Mouse (Mus musculus) intestine, embryonic 16.5 days (tissue): ENCODE data around the gene Scyl2. TPM values are rescaled to one million over a fixed set of nuclear protein-coding genes. Genes with fewer than 3 reads are reported as not detected.

Experiments used
- ATAC-seq: fragments of 200-750 bp; cut with Nextera tagmentation; 2 replicates; pipeline ENCODE4 v1.8.0; 2017; ENCODE audit warnings: moderate TSS enrichment, moderate library complexity
- H3K27ac ChIP-seq: fragments of 300-500 bp; sonication (generic); 2 replicates; pipeline ENCODE4 v1.5.1; 2014; ENCODE audit warnings: mild to moderate bottlenecking, low read length
- H3K27me3 ChIP-seq: fragments of 300-500 bp; sonication (generic); replicated peaks from 2 replicates; pipeline ENCODE4 v1.6.1; 2014; ENCODE audit warnings: low read length, control low read depth, mixed read lengths; ENCODE audit not compliant: control insufficient read depth, insufficient read depth
- H3K36me3 ChIP-seq: fragments of 300-500 bp; sonication (generic); 2 replicates; pipeline ENCODE4 v1.6.1; 2014; ENCODE audit warnings: low read length, control low read depth; ENCODE audit not compliant: control insufficient read depth, insufficient read depth
- H3K4me1 ChIP-seq: fragments of 300-500 bp; sonication (generic); 2 replicates; pipeline ENCODE4 v1.6.1; 2014; ENCODE audit warnings: low read length, control low read depth, mixed read lengths; ENCODE audit not compliant: control insufficient read depth, insufficient read depth
- H3K4me2 ChIP-seq: fragments of 300-500 bp; sonication (generic); 2 replicates; pipeline ENCODE4 v1.6.1; 2014; ENCODE audit warnings: low read depth, low read length, control low read depth
- H3K4me3 ChIP-seq: fragments of 300-500 bp; sonication (generic); 2 replicates; pipeline ENCODE4 v1.5.1; 2014; ENCODE audit warnings: mild to moderate bottlenecking, low read length
- H3K9ac ChIP-seq: fragments of 300-500 bp; sonication (generic); 2 replicates; pipeline ENCODE4 v1.6.1; 2014; ENCODE audit warnings: low read depth, low read length
- H3K9me3 ChIP-seq: fragments of 300-500 bp; sonication (generic); 2 replicates; pipeline ENCODE4 v1.6.1; 2016; ENCODE audit warnings: low read length, control low read depth; ENCODE audit not compliant: control insufficient read depth
- WGBS: fragments of 180-500 bp; shearing (Covaris S2); extraction: QIAGEN DNeasy Blood & Tissue Kit; methylation state at CpG from one replicate; pipeline ENCODE4 v1.1.7; 2014; 5-methylcytosine and 5-hydroxymethylcytosine counted together
- polyA plus RNA-seq: library from polyadenylated mRNA; unstranded; fragments of >200 nt; fragmentation: Nextera tagmentation; extraction: Ambion mirVana; gene quantifications from 2 replicates; pipeline ENCODE4 v1.2.1, GENCODE M21; 2015

Gene Scyl2
- 5.3 and 6.1 TPM in 2 replicates for polyA plus RNA-seq

DNA sequence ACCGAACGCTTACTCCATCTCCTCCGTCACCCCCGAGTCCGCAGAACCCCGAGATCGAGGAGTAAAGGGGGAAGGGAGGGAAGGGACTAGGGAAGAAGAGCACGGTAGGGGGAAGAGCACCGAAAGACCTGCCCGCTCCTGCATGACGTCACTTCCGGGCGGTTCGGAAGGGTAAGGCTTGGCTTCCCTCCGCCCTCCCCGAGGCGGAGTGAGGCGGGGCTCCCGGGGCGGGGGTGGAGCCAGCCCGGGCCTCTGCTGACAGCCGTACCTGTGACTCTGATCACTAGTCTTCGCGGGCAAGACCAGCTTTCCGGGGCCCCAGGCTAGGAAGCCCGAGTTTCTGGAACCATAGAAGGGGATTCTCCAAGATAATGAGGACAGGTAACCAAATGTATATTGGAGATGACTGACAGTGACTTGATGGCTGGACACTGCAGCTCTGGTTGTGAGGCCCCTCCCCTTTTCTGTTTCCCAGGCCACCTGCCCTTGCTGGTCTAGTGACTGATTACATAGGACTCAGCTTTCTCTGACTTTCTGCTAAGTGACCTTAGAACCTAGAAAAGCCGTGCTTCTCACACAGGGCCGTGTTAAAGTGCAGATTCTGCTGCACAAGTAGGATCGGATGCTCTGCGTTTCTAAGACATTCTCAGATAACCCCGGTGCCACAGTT is at the start of gene Scyl2:
Gene Scyl2, minus strand, starts transcription at position 147 of the 670 bp plus-strand sequence.
- H3K4me1 ChIP-seq = peaks cover 15% of the 10 kb centered on the region
- no peaks in the 10 kb centered on the region for H3K36me3 ChIP-seq
- H3K9ac ChIP-seq = peak within 1 kb of the TSS; percentile 96
- peak within 1 kb of the TSS; percentile 99 for H3K4me3 ChIP-seq
- no peaks in the 10 kb centered on the region for H3K27me3 ChIP-seq
- peak within 1 kb of the TSS; percentile 83 for H3K27ac ChIP-seq
- ATAC-seq = peak; percentile 99
- H3K4me2 ChIP-seq = peak within 1 kb of the TSS; percentile 76
- 5% methylated on average over 27 of the region's 31 CpGs for WGBS
- H3K9me3 ChIP-seq = no peaks in the 10 kb centered on the region

DNA sequence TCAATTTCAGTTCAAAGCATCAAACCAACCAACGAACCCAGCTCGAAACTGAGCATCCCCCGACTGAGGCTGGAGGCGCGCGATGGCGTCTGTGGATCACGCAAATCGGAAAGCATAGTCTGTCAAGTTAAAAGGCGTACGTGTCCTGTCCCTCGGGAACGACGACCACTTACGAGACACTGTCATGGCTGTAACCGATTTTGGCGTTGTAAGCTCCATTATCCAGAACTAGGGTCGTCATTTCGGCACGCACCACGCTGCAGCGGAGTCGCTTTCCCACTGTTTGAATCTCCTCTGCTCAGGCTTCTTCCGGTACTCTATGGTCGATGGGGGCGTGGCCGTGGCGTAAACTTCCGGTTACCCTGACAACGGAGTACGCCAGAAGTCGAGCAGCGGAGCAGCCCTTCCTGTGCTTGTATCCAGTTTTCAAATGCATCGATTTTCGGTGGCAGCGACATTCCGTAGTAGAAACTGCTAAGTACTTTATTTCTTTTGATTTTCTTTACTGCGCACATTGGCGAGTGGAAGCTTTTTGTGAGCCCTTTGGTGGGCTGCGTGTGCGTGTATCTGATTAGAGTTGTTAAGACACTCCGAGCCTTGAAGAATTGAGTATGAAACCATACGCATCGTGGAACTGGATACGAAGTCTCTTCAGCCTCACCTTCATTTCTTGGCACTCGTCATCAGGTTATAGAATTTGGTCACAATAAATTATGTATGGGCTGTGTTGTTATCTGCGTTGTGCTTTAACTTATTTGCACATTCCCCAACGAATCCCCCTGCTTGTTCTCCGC is 46.1 kb upstream of the Scyl2 start, which contains the start of gene Actr6:
Gene Actr6, minus strand, starts transcription at position 295 of the 794 bp plus-strand sequence.
- no peaks in the 10 kb centered on the region for H3K9me3 ChIP-seq
- ATAC-seq = peak; percentile 99
- H3K9ac ChIP-seq = peak within 1 kb of the TSS; percentile 70
- peak within 1 kb of the TSS; percentile 54; the same call in 1 of the 2 replicates for H3K27ac ChIP-seq
- under 1% methylated on average over 49 of the region's 49 CpGs for WGBS
- H3K36me3 ChIP-seq = no peaks in the 10 kb centered on the region
- H3K4me1 ChIP-seq = peaks cover 11% of the 10 kb centered on the region
- H3K27me3 ChIP-seq = no peaks in the 10 kb centered on the region
- H3K4me3 ChIP-seq = peak within 1 kb of the TSS; percentile 76
- H3K4me2 ChIP-seq = peak within 1 kb of the TSS; percentile 78

DNA sequence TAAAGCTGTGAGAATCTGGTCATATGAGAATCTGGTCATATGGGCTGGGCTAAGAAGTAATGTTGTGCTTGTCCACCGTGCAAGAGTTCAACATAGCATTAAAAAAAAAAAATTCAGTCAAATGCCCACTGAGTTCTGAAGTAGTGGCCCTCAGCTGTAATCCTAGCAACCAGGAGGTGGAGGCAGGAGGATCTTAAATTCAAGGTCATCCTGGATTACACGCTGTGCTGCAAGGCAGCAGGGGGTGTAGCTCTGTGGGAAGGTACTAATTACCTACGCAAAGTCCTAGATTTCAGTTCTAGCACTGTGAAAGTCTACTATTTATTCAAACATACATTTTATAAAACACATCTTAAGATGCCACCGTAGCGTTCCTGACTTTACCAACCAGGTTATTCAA is 45.3 kb upstream of the Scyl2 start:
- H3K36me3 ChIP-seq = no peaks in the 10 kb centered on the region
- no peaks in the 10 kb centered on the region for H3K9me3 ChIP-seq
- H3K9ac ChIP-seq = peak overlapping the region; percentile 70
- H3K27ac ChIP-seq = no peak overlapping the region
- WGBS = 12% methylated on average over 5 of the region's 5 CpGs
- peak overlapping the region; percentile 76 for H3K4me3 ChIP-seq
- peaks cover 11% of the 10 kb centered on the region for H3K4me1 ChIP-seq
- peak overlapping the region; percentile 68 for H3K4me2 ChIP-seq
- no peak for ATAC-seq
- H3K27me3 ChIP-seq = no peaks in the 10 kb centered on the region

DNA sequence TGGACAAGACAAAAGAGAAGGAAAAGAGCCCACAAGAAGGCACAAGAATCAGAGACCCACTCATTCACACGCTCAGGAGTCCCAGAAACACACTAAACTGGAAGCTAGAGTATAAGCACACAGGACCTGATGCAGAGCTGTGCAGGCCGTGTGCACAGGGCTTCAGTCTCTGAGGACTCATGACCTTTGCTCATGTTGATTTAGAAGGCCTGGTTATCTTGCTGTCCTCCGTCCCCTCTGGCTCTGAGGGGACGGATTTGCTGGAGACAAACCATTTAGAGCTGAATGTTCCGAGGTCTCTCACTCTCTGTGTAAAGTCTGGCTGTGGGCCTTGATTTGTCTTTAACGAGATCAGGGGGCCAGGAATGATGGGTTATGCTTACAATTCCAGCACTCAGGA is 44.3 kb upstream of the Scyl2 start:
- no peak overlapping the region for H3K4me3 ChIP-seq
- no peak for ATAC-seq
- 75% methylated on average over 6 of the region's 6 CpGs for WGBS
- peaks cover 11% of the 10 kb centered on the region for H3K4me1 ChIP-seq
- H3K9ac ChIP-seq = no peak overlapping the region
- no peaks in the 10 kb centered on the region for H3K27me3 ChIP-seq
- no peaks in the 10 kb centered on the region for H3K9me3 ChIP-seq
- peaks cover under 1% of the 10 kb centered on the region; the same call in 1 of the 2 replicates for H3K36me3 ChIP-seq
- no peak overlapping the region for H3K27ac ChIP-seq
- H3K4me2 ChIP-seq = no peak overlapping the region

DNA sequence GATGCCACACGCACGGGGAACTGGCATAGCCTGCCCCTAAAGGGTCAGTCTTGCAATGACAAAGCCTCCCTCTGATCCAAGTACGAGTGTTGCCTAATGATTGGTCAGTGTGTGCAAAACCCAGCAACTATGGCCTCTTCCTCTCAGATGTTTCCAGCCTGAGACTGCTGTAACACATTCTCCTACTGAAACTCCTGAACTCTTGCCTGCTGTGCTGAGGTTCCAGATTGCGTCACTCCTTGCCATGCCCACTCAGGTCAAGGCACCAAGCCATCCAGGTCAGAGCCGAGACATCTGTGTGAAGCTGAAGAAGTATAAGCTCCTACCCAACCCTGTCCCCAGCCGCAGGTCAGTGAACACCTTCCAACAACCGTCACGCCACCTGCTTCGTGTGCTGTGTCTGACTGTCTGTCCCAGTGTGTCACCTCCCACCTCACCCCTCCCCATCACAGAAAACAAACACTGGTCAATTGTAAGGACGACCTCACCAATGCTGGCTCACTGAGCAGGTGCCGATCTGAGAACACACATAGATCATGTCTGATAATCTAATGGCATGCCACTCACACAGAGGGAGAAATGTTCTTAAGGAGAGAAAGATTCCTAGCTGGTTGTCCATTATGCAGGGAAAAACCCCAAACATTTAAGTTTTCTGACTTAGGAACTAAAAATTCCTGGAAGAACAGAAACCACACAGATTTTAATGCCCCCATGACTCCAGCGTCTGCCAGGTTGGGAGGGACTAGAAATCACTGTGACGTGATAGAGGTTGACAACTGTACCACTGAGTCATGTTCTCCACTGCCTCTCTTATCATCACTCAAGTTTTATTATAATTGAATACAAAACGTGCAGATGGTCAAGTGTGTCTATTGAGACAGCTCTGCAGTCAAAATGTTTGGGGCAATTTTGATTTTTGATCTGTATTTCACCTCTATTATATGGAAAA is 36.4 kb upstream of the Scyl2 start:
- no peak overlapping the region for H3K27ac ChIP-seq
- no peaks in the 10 kb centered on the region for H3K9me3 ChIP-seq
- WGBS = 90% methylated on average over 14 of the region's 14 CpGs
- no peaks in the 10 kb centered on the region for H3K27me3 ChIP-seq
- no peaks in the 10 kb centered on the region for H3K4me1 ChIP-seq
- H3K36me3 ChIP-seq = peaks cover 9% of the 10 kb centered on the region
- H3K9ac ChIP-seq = no peak overlapping the region
- no peak overlapping the region for H3K4me2 ChIP-seq
- no peak for ATAC-seq
- no peak overlapping the region for H3K4me3 ChIP-seq

DNA sequence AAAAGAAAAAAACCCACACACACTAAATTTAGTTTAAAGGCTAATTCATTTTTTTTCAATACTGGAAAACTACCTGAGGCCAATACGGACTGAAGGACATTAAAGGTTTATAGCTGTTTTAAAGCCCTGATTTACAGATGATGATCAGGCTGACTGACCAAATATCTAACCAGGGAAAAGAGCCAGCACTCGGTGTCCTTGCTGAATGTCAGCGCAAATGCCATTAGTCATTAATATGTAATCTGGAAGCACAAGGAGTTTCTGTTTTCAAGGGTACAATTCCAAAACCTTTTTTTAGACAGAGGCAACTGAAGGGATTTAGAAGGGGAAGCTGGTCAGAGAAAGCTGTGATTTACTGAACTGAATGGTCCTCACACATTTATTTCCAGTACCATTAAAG is 34.7 kb upstream of the Scyl2 start:
- Histone ChIP-seq H3K27me3 (no peaks in the 10 kb centered on the region), H3K9ac (no peak overlapping the region), H3K36me3 (peaks cover 9% of the 10 kb centered on the region), H3K4me2 (no peak overlapping the region), H3K4me1 (no peaks in the 10 kb centered on the region), H3K9me3 (no peaks in the 10 kb centered on the region), H3K27ac (no peak overlapping the region), H3K4me3 (no peak overlapping the region)
- no peak for ATAC-seq
- 86% methylated on average over 3 of the region's 3 CpGs for WGBS

DNA sequence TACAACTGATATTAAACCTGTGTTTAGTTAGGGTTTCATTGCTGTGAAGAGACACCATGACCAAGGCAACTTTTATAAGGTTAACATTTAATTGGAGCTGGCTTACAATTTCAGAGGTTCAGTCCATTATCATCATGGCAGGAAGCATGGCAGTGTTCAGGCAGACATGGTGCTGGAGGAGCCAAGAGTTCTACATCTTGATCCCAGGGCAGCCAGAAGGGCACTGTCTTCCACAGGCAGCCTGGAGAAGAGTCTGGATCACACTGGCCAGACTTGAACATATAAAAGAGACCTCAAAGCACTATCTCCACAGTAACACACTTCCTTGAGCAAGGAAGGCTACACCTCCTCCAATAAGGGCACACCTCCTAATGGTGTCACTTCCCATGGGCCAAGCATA is 34.2 kb upstream of the Scyl2 start:
- Histone ChIP-seq H3K9me3 (no peaks in the 10 kb centered on the region), H3K4me1 (no peaks in the 10 kb centered on the region), H3K27me3 (no peaks in the 10 kb centered on the region), H3K9ac (no peak overlapping the region), H3K4me2 (no peak overlapping the region), H3K36me3 (peaks cover 8% of the 10 kb centered on the region), H3K4me3 (no peak overlapping the region), H3K27ac (no peak overlapping the region)
- ATAC-seq = no peak

DNA sequence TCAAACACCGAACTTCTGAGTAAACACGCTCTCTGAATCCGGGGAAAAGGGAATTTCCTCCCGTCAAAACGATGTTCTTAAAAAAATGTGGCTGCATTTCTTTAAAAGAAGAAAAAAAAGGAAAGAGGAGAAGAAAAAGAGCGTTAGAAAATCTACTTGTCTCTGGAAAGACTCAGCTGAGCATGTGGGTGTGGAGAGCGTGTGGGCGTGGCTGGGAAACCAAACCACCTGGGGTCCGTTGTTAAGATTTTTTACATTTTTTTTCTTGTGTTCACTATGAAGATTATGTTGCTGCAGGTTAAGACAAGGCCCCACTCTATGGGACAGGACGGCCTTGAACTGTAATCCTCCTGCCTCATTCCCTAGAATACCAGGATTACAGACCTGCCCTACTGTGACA is 28.8 kb upstream of the Scyl2 start:
- H3K27me3 ChIP-seq = no peaks in the 10 kb centered on the region
- H3K4me2 ChIP-seq = no peak overlapping the region
- H3K4me1 ChIP-seq = no peaks in the 10 kb centered on the region
- ATAC-seq = no peak
- 76% methylated on average over 10 of the region's 10 CpGs for WGBS
- no peaks in the 10 kb centered on the region for H3K36me3 ChIP-seq
- no peaks in the 10 kb centered on the region for H3K9me3 ChIP-seq
- H3K4me3 ChIP-seq = no peak overlapping the region
- H3K9ac ChIP-seq = no peak overlapping the region
- H3K27ac ChIP-seq = no peak overlapping the region

DNA sequence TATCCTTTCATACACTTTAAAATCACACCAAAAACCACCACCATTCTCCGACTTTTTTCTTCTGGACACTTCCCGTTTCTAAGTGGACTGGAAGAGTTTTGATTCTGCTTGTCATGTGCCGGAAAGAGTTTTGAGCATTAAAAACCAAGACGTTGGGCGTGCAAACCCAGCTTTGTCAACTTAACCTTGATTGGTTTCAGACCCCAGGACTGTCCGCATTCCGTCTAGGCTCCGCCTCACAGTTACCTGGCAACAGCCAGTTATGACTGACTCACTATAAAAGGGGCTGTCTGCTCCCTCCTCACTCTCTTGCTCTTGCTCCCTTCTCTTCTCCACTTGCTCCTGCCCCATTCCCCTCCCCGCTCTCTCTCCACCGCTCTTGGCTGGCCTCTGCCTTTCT is 22.6 kb upstream of the Scyl2 start:
- Histone ChIP-seq H3K4me1 (no peaks in the 10 kb centered on the region), H3K36me3 (no peaks in the 10 kb centered on the region), H3K4me2 (peak overlapping the region; percentile 34), H3K27me3 (no peaks in the 10 kb centered on the region), H3K9ac (no peak overlapping the region), H3K4me3 (0 out of 2 replicates have a peak overlapping the region, but pooled peaks have one; percentile 19), H3K27ac (no peak overlapping the region), H3K9me3 (no peaks in the 10 kb centered on the region)
- ATAC-seq = no peak
- WGBS = 28% methylated on average over 10 of the region's 10 CpGs
